Mouse (Mus musculus): ENCODE measurements around the gene Ryr2.

DNA sequence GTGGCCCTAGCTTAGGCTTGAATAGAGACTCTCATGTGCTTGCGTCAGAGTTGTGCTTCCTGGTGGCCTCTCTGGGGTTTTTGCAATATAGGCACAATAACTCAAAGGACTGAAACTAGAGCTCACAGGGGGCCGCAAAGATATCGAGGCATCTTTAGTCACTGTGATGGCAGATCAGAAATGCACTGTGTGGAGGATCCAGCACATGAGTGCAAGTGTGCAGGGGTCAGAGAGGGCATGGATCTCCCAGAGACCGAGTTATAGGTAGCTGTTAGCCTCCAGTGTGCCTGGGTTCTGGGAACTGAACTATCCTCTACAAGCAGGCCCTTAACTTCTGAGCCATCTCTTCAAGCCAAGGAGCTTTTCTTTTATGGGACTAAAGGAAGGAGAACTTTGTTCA is 269.6 kb downstream of the Ryr2 start:
- TF ChIP-seq CTCF (IDR thresholded peaks at IDR 0.05; ENCODE audit: low read depth): no peak
- TF ChIP-seq EP300 (IDR thresholded peaks at IDR 0.05; ENCODE audit: low read depth): no peak

Measured in liver, embryonic 14.5 days (tissue).